Mouse (Mus musculus): Measurements from ENCODE around the gene Gm28043. TPM values are rescaled to one million over a fixed set of nuclear protein-coding genes. Genes with fewer than 3 reads are reported as not detected.
"Not testable (repeated sequence)": the region's sequence is repeated elsewhere in the genome, so short reads cannot be mapped to it uniquely, and the experiment has no call there.

Gene Gm28043
- total and polyA plus RNA-seq, 3 experiments = 0.39 to 1.1 (median 1.0) TPM

GRCm38 (mm10) chr17:29596771-29597132 lies 17.9 kb upstream of the Gm28043 start:
- DNase-seq = no peak
- Histone ChIP-seq H3K79me2 (replicated peaks; ENCODE audit: control insufficient read depth, insufficient read depth, low read length) (no peaks in the 10 kb centered on the region), H3K4me3 (no peak overlapping the region), H3K9ac (ENCODE audit: low read depth, low read length) (no peak overlapping the region), H3K27me3 (ENCODE audit: control insufficient read depth, insufficient read depth, low read length) (no peaks in the 10 kb centered on the region), H3K27ac (no peak overlapping the region), H3K4me1 (ENCODE audit: control insufficient read depth, insufficient read depth, low read length) (no peaks in the 10 kb centered on the region), H3K36me3 (ENCODE audit: control insufficient read depth, insufficient read depth, low read length) (no peaks in the 10 kb centered on the region)
- 89% methylated on average over 13 of the region's 13 CpGs for WGBS
- intact Hi-C loops (cut with DNase I) = no loop called here
- no peak for TF ChIP-seq EP300 (IDR thresholded peaks at IDR 0.05; ENCODE audit: insufficient read depth, low read depth, low read length)
- TF ChIP-seq CTCF (IDR thresholded peaks at IDR 0.05) = no peak
- TF ChIP-seq POLR2A (IDR thresholded peaks at IDR 0.05; ENCODE audit: insufficient read depth, low read depth, low read length) = no peak

- no peaks in the 10 kb centered on the region for H3K79me2 ChIP-seq (replicated peaks; ENCODE audit: control insufficient read depth, insufficient read depth, low read length)
- DNase-seq = no peak
- no peak overlapping the region for H3K4me3 ChIP-seq
- TF ChIP-seq POLR2A (IDR thresholded peaks at IDR 0.05; ENCODE audit: insufficient read depth, low read depth, low read length) (no peak), EP300 (IDR thresholded peaks at IDR 0.05; ENCODE audit: insufficient read depth, low read depth, low read length) (no peak), CTCF (IDR thresholded peaks at IDR 0.05) (no peak)
- 96% methylated on average over 14 of the region's 14 CpGs for WGBS
- H3K4me1 ChIP-seq (ENCODE audit: control insufficient read depth, insufficient read depth, low read length) = no peaks in the 10 kb centered on the region
- H3K27ac ChIP-seq = no peak overlapping the region
- intact Hi-C loops (cut with DNase I) = no loop called here
- no peaks in the 10 kb centered on the region for H3K27me3 ChIP-seq (ENCODE audit: control insufficient read depth, insufficient read depth, low read length)
- H3K9ac ChIP-seq (ENCODE audit: low read depth, low read length) = no peak overlapping the region
- no peaks in the 10 kb centered on the region for H3K36me3 ChIP-seq (ENCODE audit: control insufficient read depth, insufficient read depth, low read length)
Measured at GRCm38 (mm10) chr17:29599051-29599450, 15.6 kb upstream of the Gm28043 start.

- Histone ChIP-seq H3K27ac (no peak overlapping the region), H3K79me2 (replicated peaks; ENCODE audit: control insufficient read depth, insufficient read depth, low read length) (no peaks in the 10 kb centered on the region), H3K4me3 (no peak overlapping the region), H3K4me1 (ENCODE audit: control insufficient read depth, insufficient read depth, low read length) (no peaks in the 10 kb centered on the region), H3K36me3 (ENCODE audit: control insufficient read depth, insufficient read depth, low read length) (no peaks in the 10 kb centered on the region), H3K27me3 (ENCODE audit: control insufficient read depth, insufficient read depth, low read length) (no peaks in the 10 kb centered on the region), H3K9ac (ENCODE audit: low read depth, low read length) (no peak overlapping the region)
- intact Hi-C loops (cut with DNase I) = no loop called here
- DNase-seq = no peak
- WGBS = 88% methylated on average over 8 of the region's 8 CpGs
- no peak for TF ChIP-seq EP300 (IDR thresholded peaks at IDR 0.05; ENCODE audit: insufficient read depth, low read depth, low read length)
- no peak for TF ChIP-seq CTCF (IDR thresholded peaks at IDR 0.05)
- TF ChIP-seq POLR2A (IDR thresholded peaks at IDR 0.05; ENCODE audit: insufficient read depth, low read depth, low read length) = no peak
Measured at GRCm38 (mm10) chr17:29599537-29599936, 15.1 kb upstream of the Gm28043 start.

- Histone ChIP-seq H3K27me3 (ENCODE audit: control insufficient read depth, insufficient read depth, low read length) (no peaks in the 10 kb centered on the region), H3K9ac (ENCODE audit: low read depth, low read length) (no peak overlapping the region), H3K4me1 (ENCODE audit: control insufficient read depth, insufficient read depth, low read length) (no peaks in the 10 kb centered on the region), H3K27ac (no peak overlapping the region), H3K4me3 (no peak overlapping the region), H3K36me3 (ENCODE audit: control insufficient read depth, insufficient read depth, low read length) (no peaks in the 10 kb centered on the region), H3K79me2 (replicated peaks; ENCODE audit: control insufficient read depth, insufficient read depth, low read length) (no peaks in the 10 kb centered on the region)
- TF ChIP-seq CTCF (IDR thresholded peaks at IDR 0.05) (no peak), POLR2A (IDR thresholded peaks at IDR 0.05; ENCODE audit: insufficient read depth, low read depth, low read length) (no peak), EP300 (IDR thresholded peaks at IDR 0.05; ENCODE audit: insufficient read depth, low read depth, low read length) (no peak)
- intact Hi-C loops (cut with DNase I) = no loop called here
- peak in 1 of 2 experiments; percentile 43 for DNase-seq
- WGBS = 55% methylated on average over 4 of the region's 4 CpGs
Measured at GRCm38 (mm10) chr17:29601391-29601790, 13.3 kb upstream of the Gm28043 start.

GRCm38 (mm10) chr17:29603283-29603682 lies 11.4 kb upstream of the Gm28043 start:
- intact Hi-C loops (cut with DNase I) = loop anchor here (1.0 kb wide), 1 partner anchor 280 kb away; no protein-coding TSS in a partner anchor
- no peak overlapping the region for H3K4me3 ChIP-seq
- 13% methylated on average over 6 of the region's 6 CpGs for WGBS
- peak; percentile 69 to 88 for DNase-seq
- H3K27ac ChIP-seq = no peak overlapping the region
- no peak overlapping the region for H3K9ac ChIP-seq (ENCODE audit: low read depth, low read length)
- H3K79me2 ChIP-seq (replicated peaks; ENCODE audit: control insufficient read depth, insufficient read depth, low read length) = no peaks in the 10 kb centered on the region
- no peaks in the 10 kb centered on the region for H3K27me3 ChIP-seq (ENCODE audit: control insufficient read depth, insufficient read depth, low read length)
- H3K4me1 ChIP-seq (ENCODE audit: control insufficient read depth, insufficient read depth, low read length) = no peaks in the 10 kb centered on the region
- no peaks in the 10 kb centered on the region for H3K36me3 ChIP-seq (ENCODE audit: control insufficient read depth, insufficient read depth, low read length)
- TF ChIP-seq POLR2A (IDR thresholded peaks at IDR 0.05; ENCODE audit: insufficient read depth, low read depth, low read length) = no peak
- peak; percentile 99; the same call in 1 of the 2 replicates for TF ChIP-seq CTCF (IDR thresholded peaks at IDR 0.05)
- 0 out of 2 replicates have a peak, but pooled peaks have one; percentile 35 for TF ChIP-seq EP300 (IDR thresholded peaks at IDR 0.05; ENCODE audit: insufficient read depth, low read depth, low read length)

- DNase-seq; intact Hi-C loops (cut with DNase I); H3K4me1 ChIP-seq (ENCODE audit: control insufficient read depth, insufficient read depth, low read length); H3K79me2 ChIP-seq (replicated peaks; ENCODE audit: control insufficient read depth, insufficient read depth, low read length); H3K27ac ChIP-seq; H3K27me3 ChIP-seq (ENCODE audit: control insufficient read depth, insufficient read depth, low read length); H3K36me3 ChIP-seq (ENCODE audit: control insufficient read depth, insufficient read depth, low read length); H3K9ac ChIP-seq (ENCODE audit: low read depth, low read length); H3K4me3 ChIP-seq: not testable (repeated sequence)
- TF ChIP-seq CTCF (IDR thresholded peaks at IDR 0.05) = peak; percentile 43
- 81% methylated on average over 5 of the region's 5 CpGs for WGBS
Measured at GRCm38 (mm10) chr17:29613453-29613852, 1.2 kb upstream of the Gm28043 start.
